Mouse (Mus musculus): Measurements from ENCODE around the gene Scg5. TPM values are rescaled to one million over a fixed set of nuclear protein-coding genes. Genes with fewer than 3 reads are reported as not detected.

Gene Scg5
- total and polyA plus RNA-seq, 2 experiments from 2014 or later = 234 to 419 TPM

GRCm38 (mm10) chr2:113848245-113849121 lies 19.6 kb upstream of the Scg5 start, which contains the start of gene Arhgap11a:
Gene Arhgap11a, minus strand, starts transcription at chr2:113848661.
- ATAC-seq (ENCODE audit: low FRiP score) = peak; percentile 97
- peak; percentile 98 for DNase-seq (ENCODE audit: low spot score)
- Histone ChIP-seq H3K4me1 (ENCODE audit: insufficient read depth, low read length) (no peaks in the 10 kb centered on the region), H3K4me2 (ENCODE audit: low read depth, low read length, poor library complexity, severe bottlenecking) (peak within 1 kb of the TSS; percentile 96), H3K36me3 (ENCODE audit: insufficient read depth, low read length) (no peaks in the 10 kb centered on the region), H3K4me3 (ENCODE audit: low read depth, low read length) (peak within 1 kb of the TSS; percentile 74), H3K27me3 (ENCODE audit: insufficient read depth, low read length) (no peaks in the 10 kb centered on the region), H3K27ac (ENCODE audit: low read depth, low read length) (peak within 1 kb of the TSS; percentile 82), H3K9ac (replicated peaks; ENCODE audit: low read length, poor library complexity, severe bottlenecking) (peak within 1 kb of the TSS; percentile 60), H3K9me3 (ENCODE audit: low read length) (no peaks in the 10 kb centered on the region)
- WGBS = under 1% methylated on average over 48 of the region's 48 CpGs
- TF ChIP-seq CTCF (IDR thresholded peaks at IDR 0.05) = no peak

- ATAC-seq (ENCODE audit: low FRiP score) (0 out of 2 replicates have a peak, but pooled peaks have one; percentile 2), DNase-seq (ENCODE audit: low spot score) (no peak)
Measured at GRCm38 (mm10) chr2:113847678-113848244, 18.8 kb upstream of the Scg5 start.

GRCm38 (mm10) chr2:113845081-113845480 lies 16.2 kb upstream of the Scg5 start:
- 74% methylated on average over 4 of the region's 4 CpGs for WGBS
- no peaks in the 10 kb centered on the region for H3K36me3 ChIP-seq (ENCODE audit: insufficient read depth, low read length)

More at GRCm38 (mm10) chr2:113847678-113848244, 18.8 kb upstream of the Scg5 start:
- Histone ChIP-seq H3K9ac (replicated peaks; ENCODE audit: low read length, poor library complexity, severe bottlenecking) (0 out of 2 replicates have a peak overlapping the region, but pooled peaks have one; percentile 53), H3K36me3 (ENCODE audit: insufficient read depth, low read length) (no peaks in the 10 kb centered on the region), H3K27me3 (ENCODE audit: insufficient read depth, low read length) (no peaks in the 10 kb centered on the region), H3K4me2 (ENCODE audit: low read depth, low read length, poor library complexity, severe bottlenecking) (peak overlapping the region; percentile 96), H3K4me3 (ENCODE audit: low read depth, low read length) (peak overlapping the region; percentile 74), H3K4me1 (ENCODE audit: insufficient read depth, low read length) (no peaks in the 10 kb centered on the region), H3K27ac (ENCODE audit: low read depth, low read length) (no peak overlapping the region), H3K9me3 (ENCODE audit: low read length) (no peaks in the 10 kb centered on the region)
- WGBS = 1% methylated on average over 24 of the region's 24 CpGs
- TF ChIP-seq CTCF (IDR thresholded peaks at IDR 0.05) = no peak

GRCm38 (mm10) chr2:113841656-113842437 lies 12.9 kb upstream of the Scg5 start:
- DNase-seq (ENCODE audit: low spot score) (no peak), ATAC-seq (ENCODE audit: low FRiP score) (no peak)
- H3K4me3 ChIP-seq (ENCODE audit: low read depth, low read length) = no peak overlapping the region
- 92% methylated on average over 4 of the region's 4 CpGs for WGBS
- no peaks in the 10 kb centered on the region for H3K9me3 ChIP-seq (ENCODE audit: low read length)
- no peaks in the 10 kb centered on the region for H3K27me3 ChIP-seq (ENCODE audit: insufficient read depth, low read length)
- no peak overlapping the region for H3K9ac ChIP-seq (replicated peaks; ENCODE audit: low read length, poor library complexity, severe bottlenecking)
- H3K27ac ChIP-seq (ENCODE audit: low read depth, low read length) = no peak overlapping the region
- TF ChIP-seq CTCF (IDR thresholded peaks at IDR 0.05) = no peak
- no peaks in the 10 kb centered on the region for H3K4me1 ChIP-seq (ENCODE audit: insufficient read depth, low read length)
- H3K36me3 ChIP-seq (ENCODE audit: insufficient read depth, low read length) = no peaks in the 10 kb centered on the region
- no peak overlapping the region for H3K4me2 ChIP-seq (ENCODE audit: low read depth, low read length, poor library complexity, severe bottlenecking)

More at GRCm38 (mm10) chr2:113845081-113845480, 16.2 kb upstream of the Scg5 start:
- no peak for TF ChIP-seq CTCF (IDR thresholded peaks at IDR 0.05)
- Histone ChIP-seq H3K9me3 (ENCODE audit: low read length) (no peaks in the 10 kb centered on the region), H3K4me1 (ENCODE audit: insufficient read depth, low read length) (no peaks in the 10 kb centered on the region), H3K4me2 (ENCODE audit: low read depth, low read length, poor library complexity, severe bottlenecking) (no peak overlapping the region), H3K27ac (ENCODE audit: low read depth, low read length) (no peak overlapping the region), H3K4me3 (ENCODE audit: low read depth, low read length) (no peak overlapping the region), H3K27me3 (ENCODE audit: insufficient read depth, low read length) (no peaks in the 10 kb centered on the region), H3K9ac (replicated peaks; ENCODE audit: low read length, poor library complexity, severe bottlenecking) (no peak overlapping the region)
- ATAC-seq (ENCODE audit: low FRiP score) (no peak), DNase-seq (ENCODE audit: low spot score) (no peak)

GRCm38 (mm10) chr2:113839488-113839887 lies 10.6 kb upstream of the Scg5 start:
- ATAC-seq (ENCODE audit: low FRiP score) = no peak

More at GRCm38 (mm10) chr2:113839488-113839887, 10.6 kb upstream of the Scg5 start:
- no peaks in the 10 kb centered on the region for H3K27me3 ChIP-seq (ENCODE audit: insufficient read depth, low read length)
- H3K36me3 ChIP-seq (ENCODE audit: insufficient read depth, low read length) = no peaks in the 10 kb centered on the region
- no peak overlapping the region for H3K4me3 ChIP-seq (ENCODE audit: low read depth, low read length)
- no peaks in the 10 kb centered on the region for H3K9me3 ChIP-seq (ENCODE audit: low read length)
- 80% methylated on average over 4 of the region's 4 CpGs for WGBS
- DNase-seq (ENCODE audit: low spot score) = no peak
- H3K27ac ChIP-seq (ENCODE audit: low read depth, low read length) = no peak overlapping the region
- TF ChIP-seq CTCF (IDR thresholded peaks at IDR 0.05) = no peak
- no peaks in the 10 kb centered on the region for H3K4me1 ChIP-seq (ENCODE audit: insufficient read depth, low read length)
- H3K9ac ChIP-seq (replicated peaks; ENCODE audit: low read length, poor library complexity, severe bottlenecking) = no peak overlapping the region
- no peak overlapping the region for H3K4me2 ChIP-seq (ENCODE audit: low read depth, low read length, poor library complexity, severe bottlenecking)
